Mouse (Mus musculus): ENCODE measurements around the gene Pom121. TPM values are rescaled to one million over a fixed set of nuclear protein-coding genes. Genes with fewer than 3 reads are reported as not detected.

Gene Pom121
- polyA plus RNA-seq, 2 experiments = 15.3 to 38.1 TPM

- peaks cover 87% of the 10 kb centered on the region for H3K36me3 ChIP-seq (ENCODE audit: control insufficient read depth, insufficient read depth, low read length)
- DNase-seq (ENCODE audit: low spot score) (no peak), ATAC-seq (ENCODE audit: low FRiP score, low read depth) (no peak)
- no peak overlapping the region for H3K4me3 ChIP-seq (replicated peaks; ENCODE audit: low read length)
- H3K4me1 ChIP-seq (ENCODE audit: control insufficient read depth, insufficient read depth, low read length) = no peaks in the 10 kb centered on the region
- H3K27me3 ChIP-seq (ENCODE audit: control insufficient read depth, insufficient read depth, low read length) = no peaks in the 10 kb centered on the region
- H3K27ac ChIP-seq (replicated peaks; ENCODE audit: low read depth, low read length) = no peak overlapping the region
- 72% methylated on average over 5 of the region's 5 CpGs for WGBS
- no peak overlapping the region for H3K9ac ChIP-seq (ENCODE audit: low read depth, low read length, severe bottlenecking)
- no peak overlapping the region for H3K4me2 ChIP-seq (replicated peaks; ENCODE audit: low read depth, low read length, severe bottlenecking)
- no peaks in the 10 kb centered on the region for H3K9me3 ChIP-seq (ENCODE audit: control insufficient read depth, low read length)
- TF ChIP-seq POLR2A (IDR thresholded peaks at IDR 0.05; ENCODE audit: borderline replicate concordance, extremely low read depth, insufficient read depth, insufficient read length) = no peak
Measured at GRCm38 (mm10) chr5:135428786-135429185, 34.4 kb upstream of the Pom121 start.

- no peak for ATAC-seq (ENCODE audit: low FRiP score, low read depth)
- H3K36me3 ChIP-seq (ENCODE audit: control insufficient read depth, insufficient read depth, low read length) = peaks cover 45% of the 10 kb centered on the region
- no peak overlapping the region for H3K27ac ChIP-seq (replicated peaks; ENCODE audit: low read depth, low read length)
- TF ChIP-seq POLR2A (IDR thresholded peaks at IDR 0.05; ENCODE audit: borderline replicate concordance, extremely low read depth, insufficient read depth, insufficient read length) = no peak
- no peaks in the 10 kb centered on the region for H3K4me1 ChIP-seq (ENCODE audit: control insufficient read depth, insufficient read depth, low read length)
- H3K4me3 ChIP-seq (replicated peaks; ENCODE audit: low read length) = no peak overlapping the region
- H3K9ac ChIP-seq (ENCODE audit: low read depth, low read length, severe bottlenecking) = no peak overlapping the region
- H3K9me3 ChIP-seq (ENCODE audit: control insufficient read depth, low read length) = no peaks in the 10 kb centered on the region
- no peak overlapping the region for H3K4me2 ChIP-seq (replicated peaks; ENCODE audit: low read depth, low read length, severe bottlenecking)
- DNase-seq (ENCODE audit: low spot score) = no peak
- WGBS = 91% methylated on average over 9 of the region's 9 CpGs
- H3K27me3 ChIP-seq (ENCODE audit: control insufficient read depth, insufficient read depth, low read length) = no peaks in the 10 kb centered on the region
Measured at GRCm38 (mm10) chr5:135410266-135410665, 15.9 kb upstream of the Pom121 start.

GRCm38 (mm10) chr5:135408114-135408513 lies 13.8 kb upstream of the Pom121 start:
- Histone ChIP-seq H3K27ac (replicated peaks; ENCODE audit: low read depth, low read length) (no peak overlapping the region), H3K36me3 (ENCODE audit: control insufficient read depth, insufficient read depth, low read length) (peaks cover 32% of the 10 kb centered on the region), H3K4me3 (replicated peaks; ENCODE audit: low read length) (no peak overlapping the region), H3K4me1 (ENCODE audit: control insufficient read depth, insufficient read depth, low read length) (no peaks in the 10 kb centered on the region), H3K9ac (ENCODE audit: low read depth, low read length, severe bottlenecking) (no peak overlapping the region), H3K4me2 (replicated peaks; ENCODE audit: low read depth, low read length, severe bottlenecking) (no peak overlapping the region), H3K27me3 (ENCODE audit: control insufficient read depth, insufficient read depth, low read length) (no peaks in the 10 kb centered on the region), H3K9me3 (ENCODE audit: control insufficient read depth, low read length) (no peaks in the 10 kb centered on the region)
- TF ChIP-seq POLR2A (IDR thresholded peaks at IDR 0.05; ENCODE audit: borderline replicate concordance, extremely low read depth, insufficient read depth, insufficient read length) = no peak
- WGBS = 80% methylated on average over 4 of the region's 4 CpGs
- ATAC-seq (ENCODE audit: low FRiP score, low read depth) = no peak
- no peak for DNase-seq (ENCODE audit: low spot score)

GRCm38 (mm10) chr5:135405437-135405836 lies 11.1 kb upstream of the Pom121 start:
- DNase-seq (ENCODE audit: low spot score) = no peak
- TF ChIP-seq POLR2A (IDR thresholded peaks at IDR 0.05; ENCODE audit: borderline replicate concordance, extremely low read depth, insufficient read depth, insufficient read length) = no peak
- H3K9me3 ChIP-seq (ENCODE audit: control insufficient read depth, low read length) = no peaks in the 10 kb centered on the region
- ATAC-seq (ENCODE audit: low FRiP score, low read depth) = no peak
- H3K27me3 ChIP-seq (ENCODE audit: control insufficient read depth, insufficient read depth, low read length) = no peaks in the 10 kb centered on the region
- H3K9ac ChIP-seq (ENCODE audit: low read depth, low read length, severe bottlenecking) = no peak overlapping the region
- H3K4me2 ChIP-seq (replicated peaks; ENCODE audit: low read depth, low read length, severe bottlenecking) = no peak overlapping the region
- H3K4me1 ChIP-seq (ENCODE audit: control insufficient read depth, insufficient read depth, low read length) = no peaks in the 10 kb centered on the region
- WGBS = 85% methylated on average over 9 of the region's 9 CpGs
- no peak overlapping the region for H3K27ac ChIP-seq (replicated peaks; ENCODE audit: low read depth, low read length)
- H3K4me3 ChIP-seq (replicated peaks; ENCODE audit: low read length) = no peak overlapping the region
- peaks cover 18% of the 10 kb centered on the region for H3K36me3 ChIP-seq (ENCODE audit: control insufficient read depth, insufficient read depth, low read length)

GRCm38 (mm10) chr5:135404623-135405022 lies 10.3 kb upstream of the Pom121 start:
- Histone ChIP-seq H3K9ac (ENCODE audit: low read depth, low read length, severe bottlenecking) (no peak overlapping the region), H3K27ac (replicated peaks; ENCODE audit: low read depth, low read length) (no peak overlapping the region), H3K4me2 (replicated peaks; ENCODE audit: low read depth, low read length, severe bottlenecking) (no peak overlapping the region), H3K36me3 (ENCODE audit: control insufficient read depth, insufficient read depth, low read length) (peaks cover 10% of the 10 kb centered on the region), H3K4me3 (replicated peaks; ENCODE audit: low read length) (no peak overlapping the region), H3K4me1 (ENCODE audit: control insufficient read depth, insufficient read depth, low read length) (no peaks in the 10 kb centered on the region), H3K27me3 (ENCODE audit: control insufficient read depth, insufficient read depth, low read length) (no peaks in the 10 kb centered on the region), H3K9me3 (ENCODE audit: control insufficient read depth, low read length) (no peaks in the 10 kb centered on the region)
- DNase-seq (ENCODE audit: low spot score) (peak; percentile 35), ATAC-seq (ENCODE audit: low FRiP score, low read depth) (0 out of 2 replicates have a peak, but pooled peaks have one; percentile 39)
- no peak for TF ChIP-seq POLR2A (IDR thresholded peaks at IDR 0.05; ENCODE audit: borderline replicate concordance, extremely low read depth, insufficient read depth, insufficient read length)
- WGBS = 33% methylated on average over 20 of the region's 20 CpGs

- peak; percentile 34; the same call in 1 of the 2 replicates for ATAC-seq (ENCODE audit: low FRiP score, low read depth)
- Histone ChIP-seq H3K9ac (ENCODE audit: low read depth, low read length, severe bottlenecking) (no peak overlapping the region), H3K4me3 (replicated peaks; ENCODE audit: low read length) (no peak overlapping the region), H3K27ac (replicated peaks; ENCODE audit: low read depth, low read length) (no peak overlapping the region), H3K9me3 (ENCODE audit: control insufficient read depth, low read length) (no peaks in the 10 kb centered on the region), H3K4me1 (ENCODE audit: control insufficient read depth, insufficient read depth, low read length) (no peaks in the 10 kb centered on the region), H3K27me3 (ENCODE audit: control insufficient read depth, insufficient read depth, low read length) (no peaks in the 10 kb centered on the region), H3K4me2 (replicated peaks; ENCODE audit: low read depth, low read length, severe bottlenecking) (no peak overlapping the region), H3K36me3 (ENCODE audit: control insufficient read depth, insufficient read depth, low read length) (no peaks in the 10 kb centered on the region)
- 7% methylated on average over 2 of the region's 2 CpGs for WGBS
- peak; percentile 87 for DNase-seq (ENCODE audit: low spot score)
- TF ChIP-seq POLR2A (IDR thresholded peaks at IDR 0.05; ENCODE audit: borderline replicate concordance, extremely low read depth, insufficient read depth, insufficient read length) = no peak
Measured at GRCm38 (mm10) chr5:135400244-135400643, 5.9 kb upstream of the Pom121 start.

Measured in limb, embryonic 14.5 days (tissue).